Mouse (Mus musculus) embryonic facial prominence, embryonic 11.5 days (tissue): ENCODE results near the gene Gm49320. TPM values are rescaled to one million over a fixed set of nuclear protein-coding genes. Genes with fewer than 3 reads are reported as not detected.

Experiments used
- ATAC-seq: fragments of 200-750 bp; cut with Nextera tagmentation; replicated peaks from 2 replicates; pipeline ENCODE4 v1.8.0; 2017; ENCODE audit warnings: low read depth; ENCODE audit not compliant: insufficient number of reproducible peaks, low FRiP score, low TSS enrichment
- DNase-seq: peaks from one replicate; pipeline ENCODE4 v3.0.0-alpha.2; 2015; ENCODE audit warnings: low spot score
- H3K27ac ChIP-seq: fragments of 300-500 bp; sonication (generic); replicated peaks from 2 replicates; pipeline ENCODE4 v1.5.1; 2014; ENCODE audit warnings: mild to moderate bottlenecking, low read depth, low read length, control low read depth
- H3K27me3 ChIP-seq: fragments of 300-500 bp; sonication (generic); 2 replicates; pipeline ENCODE4 v1.6.1; 2014; ENCODE audit warnings: mild to moderate bottlenecking, low read length, moderate library complexity, mixed read lengths; ENCODE audit not compliant: control insufficient read depth, insufficient read depth
- H3K36me3 ChIP-seq: fragments of 300-500 bp; sonication (generic); replicated peaks from 2 replicates; pipeline ENCODE4 v1.6.1; 2014; ENCODE audit warnings: low read depth, mild to moderate bottlenecking, low read length, moderate library complexity, mixed read lengths; ENCODE audit not compliant: control insufficient read depth, insufficient read depth
- H3K4me1 ChIP-seq: fragments of 300-500 bp; sonication (generic); 2 replicates; pipeline ENCODE4 v1.6.1; 2014; ENCODE audit warnings: low read length, mixed read lengths; ENCODE audit not compliant: control insufficient read depth, insufficient read depth
- H3K4me2 ChIP-seq: fragments of 300-500 bp; sonication (generic); 2 replicates; pipeline ENCODE4 v1.6.1; 2014; ENCODE audit warnings: low read depth, mild to moderate bottlenecking, control low read depth, low read length, moderate library complexity
- H3K4me3 ChIP-seq: fragments of 300-500 bp; sonication (generic); 2 replicates; pipeline ENCODE4 v1.5.1; 2014; ENCODE audit warnings: low read depth, low read length, control low read depth
- H3K9ac ChIP-seq: fragments of 300-500 bp; sonication (generic); replicated peaks from 2 replicates; pipeline ENCODE4 v1.6.1; 2014; ENCODE audit warnings: mild to moderate bottlenecking, control low read depth, low read length
- H3K9me3 ChIP-seq: fragments of 300-500 bp; sonication (generic); replicated peaks from 2 replicates; pipeline ENCODE4 v1.6.1; 2016; ENCODE audit warnings: mild to moderate bottlenecking, low read length, inconsistent platforms, mixed read lengths; ENCODE audit not compliant: control insufficient read depth
- WGBS: fragments of 180-500 bp; shearing (Covaris S2); extraction: QIAGEN DNeasy Blood & Tissue Kit; methylation state at CpG from one replicate; pipeline ENCODE4 v1.1.7; 2014; 5-methylcytosine and 5-hydroxymethylcytosine counted together
- polyA plus RNA-seq: library from polyadenylated mRNA; unstranded; fragments of >200 nt; fragmentation: Nextera tagmentation; extraction: Ambion mirVana; gene quantifications from 2 replicates; pipeline ENCODE4 v1.2.1, GENCODE M21; 2014

The Gm49320 gene
- polyA plus RNA-seq, 1 experiment from 2014 or later: 0.53 TPM

GRCm38 (mm10) chr8:4267627-4268026, 29.0 kb downstream of the Gm49320 start:
- no peak overlapping the region for H3K9ac ChIP-seq
- no peak overlapping the region for H3K27ac ChIP-seq
- H3K4me2 ChIP-seq: no peak overlapping the region
- 80% methylated on average over 15 of the region's 15 CpGs for WGBS
- no peaks in the 10 kb centered on the region for H3K9me3 ChIP-seq
- ATAC-seq (peak; percentile 73; the same call in 1 of the 2 replicates), DNase-seq (no peak)
- peaks cover 7% of the 10 kb centered on the region for H3K36me3 ChIP-seq
- no peaks in the 10 kb centered on the region for H3K27me3 ChIP-seq
- H3K4me1 ChIP-seq: no peaks in the 10 kb centered on the region
- no peak overlapping the region for H3K4me3 ChIP-seq

GRCm38 (mm10) chr8:4269609-4270008, 30.9 kb downstream of the Gm49320 start:
- Histone ChIP-seq H3K27me3 (no peaks in the 10 kb centered on the region), H3K36me3 (peaks cover 7% of the 10 kb centered on the region), H3K4me2 (no peak overlapping the region), H3K4me3 (no peak overlapping the region), H3K9me3 (no peaks in the 10 kb centered on the region), H3K27ac (no peak overlapping the region), H3K9ac (no peak overlapping the region), H3K4me1 (no peaks in the 10 kb centered on the region)
- DNase-seq: no peak
- ATAC-seq: no peak
- 88% methylated on average over 6 of the region's 6 CpGs for WGBS

- peak within 1 kb of the TSS; percentile 56 for H3K4me2 ChIP-seq
- H3K9me3 ChIP-seq: no peaks in the 10 kb centered on the region
- H3K4me3 ChIP-seq: peak within 1 kb of the TSS; percentile 60
- peak; percentile 92 for ATAC-seq
- H3K27me3 ChIP-seq: no peaks in the 10 kb centered on the region
- H3K36me3 ChIP-seq: no peaks in the 10 kb centered on the region
- peak within 1 kb of the TSS; percentile 75 for H3K9ac ChIP-seq
- no peaks in the 10 kb centered on the region for H3K4me1 ChIP-seq
- WGBS: under 1% methylated on average over 39 of the region's 39 CpGs
- H3K27ac ChIP-seq: no peak within 1 kb of the TSS
- DNase-seq: peak; percentile 98
Measured at GRCm38 (mm10) chr8:4275275-4276110, 36.8 kb downstream of the Gm49320 start, which contains the start of gene Timm44. Gene Timm44, minus strand, starts transcription at chr8:4275913.

GRCm38 (mm10) chr8:4276111-4276465, 37.4 kb downstream of the Gm49320 start:
- no peak for DNase-seq

GRCm38 (mm10) chr8:4292738-4293137, 54.1 kb downstream of the Gm49320 start:
- Histone ChIP-seq H3K4me2 (no peak overlapping the region), H3K4me1 (no peaks in the 10 kb centered on the region), H3K4me3 (no peak overlapping the region), H3K27me3 (no peaks in the 10 kb centered on the region), H3K27ac (no peak overlapping the region), H3K36me3 (peaks cover 8% of the 10 kb centered on the region), H3K9ac (no peak overlapping the region), H3K9me3 (no peaks in the 10 kb centered on the region)
- 92% methylated on average over 5 of the region's 5 CpGs for WGBS
- no peak for DNase-seq
- ATAC-seq: no peak

More at GRCm38 (mm10) chr8:4276111-4276465, 37.4 kb downstream of the Gm49320 start:
- 28% methylated on average over 9 of the region's 9 CpGs for WGBS
- Histone ChIP-seq H3K4me3 (peak overlapping the region; percentile 60), H3K36me3 (no peaks in the 10 kb centered on the region), H3K27ac (no peak overlapping the region), H3K4me1 (no peaks in the 10 kb centered on the region), H3K4me2 (peak overlapping the region; percentile 36), H3K27me3 (no peaks in the 10 kb centered on the region), H3K9me3 (no peaks in the 10 kb centered on the region), H3K9ac (peak overlapping the region; percentile 75)
- no peak; the same call in 1 of the 2 replicates for ATAC-seq

- H3K36me3 ChIP-seq: peaks cover 25% of the 10 kb centered on the region
Measured at GRCm38 (mm10) chr8:4297822-4298221, 59.2 kb downstream of the Gm49320 start.

More at GRCm38 (mm10) chr8:4297822-4298221, 59.2 kb downstream of the Gm49320 start:
- DNase-seq: no peak
- no peak for ATAC-seq
- H3K4me2 ChIP-seq: no peak overlapping the region
- H3K27me3 ChIP-seq: no peaks in the 10 kb centered on the region
- no peaks in the 10 kb centered on the region for H3K9me3 ChIP-seq
- 90% methylated on average over 4 of the region's 4 CpGs for WGBS
- no peak overlapping the region for H3K9ac ChIP-seq
- no peak overlapping the region for H3K27ac ChIP-seq
- no peaks in the 10 kb centered on the region for H3K4me1 ChIP-seq
- no peak overlapping the region for H3K4me3 ChIP-seq

Other genes starting within 250 kb of the Gm49320 start
- not detected in 2 replicates for gene Cd209f, start 133.0 kb upstream of the Gm49320 start, polyA plus RNA-seq
- gene Cd209g, start 104.8 kb upstream of the Gm49320 start, polyA plus RNA-seq: not detected in 2 replicates
- gene Evi5l, start 72.3 kb upstream of the Gm49320 start, polyA plus RNA-seq: 16.0 and 20.0 TPM in 2 replicates
- gene Prr36, start 21.4 kb upstream of the Gm49320 start, polyA plus RNA-seq: 7.1 and 9.8 TPM in 2 replicates
- gene Lrrc8e, start 12.0 kb upstream of the Gm49320 start, polyA plus RNA-seq: 0.32 and 0.38 TPM in 2 replicates
- gene Map2k7, start 125 bp upstream of the Gm49320 start, polyA plus RNA-seq: 16.7 TPM in 2 replicates
- 1.5 and 1.8 TPM in 2 replicates for gene Tgfbr3l, start 9.3 kb downstream of the Gm49320 start, polyA plus RNA-seq
- 59.8 and 67.4 TPM in 2 replicates for gene Snapc2, start 14.2 kb downstream of the Gm49320 start, polyA plus RNA-seq
- 75.3 and 88.2 TPM in 2 replicates for gene Ctxn1, start 20.4 kb downstream of the Gm49320 start, polyA plus RNA-seq
- 70.2 and 74.3 TPM in 2 replicates for gene Timm44, start 37.0 kb downstream of the Gm49320 start, polyA plus RNA-seq
- 13.6 and 14.0 TPM in 2 replicates for gene Ccl25, start 86.3 kb downstream of the Gm49320 start, polyA plus RNA-seq
- gene Elavl1, start 86.5 kb downstream of the Gm49320 start, polyA plus RNA-seq: 384 and 409 TPM in 2 replicates